8 mouse cellular contexts compared by ENCODE assay signal in the genomic region with DNA sequence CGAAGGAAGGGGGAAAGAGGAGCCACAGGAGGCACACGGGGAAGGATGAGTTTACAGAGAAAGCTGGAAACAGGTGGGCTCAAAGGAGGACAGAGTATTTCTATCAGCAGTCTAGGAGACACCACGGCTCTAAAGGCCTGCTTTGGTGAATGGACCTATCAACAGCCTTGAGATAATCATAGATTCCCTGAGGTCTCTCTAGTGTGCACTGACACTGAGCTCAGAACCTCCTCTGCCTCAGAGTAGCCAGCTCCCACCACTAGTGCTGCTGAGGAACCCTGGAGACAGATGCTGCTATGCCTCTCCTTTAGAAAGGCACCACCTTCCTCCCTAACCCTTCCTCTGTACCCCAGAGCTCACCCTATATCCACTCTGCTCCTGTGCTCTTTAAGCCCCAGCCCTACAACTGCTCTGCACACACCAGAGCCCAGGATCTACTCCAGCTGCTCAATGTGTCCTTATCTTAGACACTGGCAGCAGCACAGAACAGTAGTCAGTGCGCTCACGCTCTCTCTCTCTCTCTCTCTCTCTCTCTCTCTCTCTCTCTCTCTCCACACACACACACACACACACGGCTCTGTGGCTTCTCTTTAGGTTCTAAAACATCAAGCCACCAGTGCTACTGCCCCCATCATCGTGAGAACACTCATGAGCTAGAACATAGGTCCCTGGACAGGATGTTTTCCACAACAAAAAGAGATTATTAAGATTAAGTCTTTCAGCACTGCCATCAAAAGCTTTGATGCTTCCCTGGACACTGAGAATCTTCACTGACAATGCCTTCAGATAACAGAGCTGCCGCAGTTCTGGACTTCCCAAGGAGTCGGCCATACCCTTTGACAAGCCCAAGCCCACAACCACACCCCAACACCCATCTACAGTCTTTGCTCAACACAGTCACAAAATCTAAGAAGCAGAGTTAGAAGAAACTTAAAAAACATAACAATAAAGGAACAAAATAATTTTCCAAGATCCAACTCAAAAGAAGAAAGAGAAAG. TPM values are rescaled to one million over a fixed set of nuclear protein-coding genes. Genes with fewer than 3 reads are reported as not detected.
A peak's percentile ranks its signal among the peaks of the same experiment; 100 is the strongest.
DNase-seq lines count a peak whose midpoint lies in the region; ATAC-seq and TF ChIP-seq lines count a peak whose summit lies in the region.

No protein-coding gene starts in this region.

- H3K4me1 ChIP-seq in lung, embryonic 15.5 days = peaks cover 16% of the 10 kb centered on the region; the same call in 1 of the 2 replicates
- H3K4me1 ChIP-seq in lung, adult 2 months (ENCODE audit: control insufficient read depth, insufficient read depth, low read length) = peaks cover 22% of the 10 kb centered on the region
- H3K4me1 ChIP-seq in heart, embryonic 16.5 days (ENCODE audit: control insufficient read depth, insufficient read depth, low read length) = peaks cover 31% of the 10 kb centered on the region
- H3K4me1 ChIP-seq in midbrain, embryonic 16.5 days (ENCODE audit: control insufficient read depth, insufficient read depth, low read length) = peaks cover 43% of the 10 kb centered on the region

- peaks cover 9% of the 10 kb centered on the region; the same call in 1 of the 2 replicates for H3K36me3 ChIP-seq in lung, embryonic 15.5 days
- peaks cover 13% of the 10 kb centered on the region; the same call in 1 of the 2 replicates for H3K36me3 ChIP-seq in heart, embryonic 16.5 days (ENCODE audit: control insufficient read depth, insufficient read depth)
- peaks cover 6% of the 10 kb centered on the region; the same call in 1 of the 2 replicates for H3K36me3 ChIP-seq in midbrain, embryonic 16.5 days (ENCODE audit: control insufficient read depth, insufficient read depth, low read length)

- no peak for TF ChIP-seq POLR2A in lung, adult 2 months (IDR thresholded peaks at IDR 0.05; ENCODE audit: borderline replicate concordance, extremely low read depth, low read depth, low read length)

- no peak overlapping the region for H3K27ac ChIP-seq in lung, embryonic 15.5 days
- H3K27ac ChIP-seq in heart, embryonic 16.5 days (ENCODE audit: low read length) = peak overlapping the region; percentile 62
- no peak overlapping the region for H3K27ac ChIP-seq in midbrain, embryonic 16.5 days (ENCODE audit: low read length)

- ATAC-seq in lung, embryonic 15.5 days (ENCODE audit: borderline replicate concordance, extremely low read depth, low FRiP score, low TSS enrichment) = 0 out of 2 replicates have a peak, but pooled peaks have one; percentile 59
- peak; percentile 88 for ATAC-seq in heart, embryonic 16.5 days (replicated peaks; ENCODE audit: extremely low read depth, insufficient read depth, low FRiP score)
- no peak for ATAC-seq in midbrain, embryonic 16.5 days

- no peaks in the 10 kb centered on the region for H3K9me3 ChIP-seq in lung, embryonic 15.5 days
- H3K9me3 ChIP-seq in heart, embryonic 16.5 days (replicated peaks; ENCODE audit: control insufficient read depth, low read length) = no peaks in the 10 kb centered on the region
- no peaks in the 10 kb centered on the region for H3K9me3 ChIP-seq in midbrain, embryonic 16.5 days (replicated peaks; ENCODE audit: control insufficient read depth, low read length, poor library complexity, severe bottlenecking)

- DNase-seq in lung, adult 2 months = no peak
- peak; percentile 14 for DNase-seq in brain, adult 2 months (ENCODE audit: low read depth, low spot score)
- no peak for DNase-seq in left cerebral cortex, adult 18-20 months (ENCODE audit: low spot score in 2 of 2)
- no peak for DNase-seq in layer of hippocampus, adult 11-12 months (ENCODE audit: low spot score)
- no peak for DNase-seq in ovary, postnatal 14 days (ENCODE audit: low spot score)

- H3K4me3 ChIP-seq in lung, embryonic 15.5 days = no peak overlapping the region
- H3K4me3 ChIP-seq in lung, adult 2 months (replicated peaks; ENCODE audit: extremely low read depth, low read depth, low read length) = no peak overlapping the region
- H3K4me3 ChIP-seq in heart, embryonic 16.5 days (ENCODE audit: low read length) = no peak overlapping the region
- H3K4me3 ChIP-seq in midbrain, embryonic 16.5 days (ENCODE audit: low read depth, low read length) = no peak overlapping the region

- peak overlapping the region; percentile 4; the same call in 1 of the 2 replicates for H3K4me2 ChIP-seq in lung, embryonic 15.5 days
- H3K4me2 ChIP-seq in heart, embryonic 16.5 days (ENCODE audit: low read depth, low read length) = peak overlapping the region; percentile 13
- peak overlapping the region; percentile 23; the same call in 1 of the 2 replicates for H3K4me2 ChIP-seq in midbrain, embryonic 16.5 days (ENCODE audit: low read length)

- H3K9ac ChIP-seq in lung, embryonic 15.5 days = no peak overlapping the region
- H3K9ac ChIP-seq in heart, embryonic 16.5 days (ENCODE audit: low read length) = no peak overlapping the region; the same call in none of the 2 replicates
- no peak overlapping the region for H3K9ac ChIP-seq in midbrain, embryonic 16.5 days (ENCODE audit: low read depth, low read length)

- WGBS in lung, embryonic 15.5 days = 74% methylated on average over 9 of the region's 9 CpGs
- WGBS in lung, adult 2 months = 57% methylated on average over 9 of the region's 9 CpGs
- 39% methylated on average over 9 of the region's 9 CpGs for WGBS in heart, embryonic 16.5 days
- 81% methylated on average over 9 of the region's 9 CpGs for whole genome bisulfite sequencing in midbrain, embryonic 16.5 days

- TF ChIP-seq CTCF in lung, adult 2 months (IDR thresholded peaks at IDR 0.05; ENCODE audit: insufficient read depth, low read length) = no peak

- no peaks in the 10 kb centered on the region for H3K27me3 ChIP-seq in lung, embryonic 15.5 days
- no peaks in the 10 kb centered on the region for H3K27me3 ChIP-seq in heart, embryonic 16.5 days (ENCODE audit: control insufficient read depth, insufficient read depth, low read length)
- no peaks in the 10 kb centered on the region for H3K27me3 ChIP-seq in midbrain, embryonic 16.5 days (ENCODE audit: control insufficient read depth, insufficient read depth, low read depth, low read length)

RNA-seq across cellular contexts. Expression of gene Birc2, which starts 7.0 kb away (rescaled TPM):
- 33.2 and 34.3 TPM in 2 replicates for polyA plus RNA-seq in lung, embryonic 15.5 days (2015; fragmentation: Nextera tagmentation; extraction: Ambion mirVana)
- 11.1 and 15.4 TPM in 2 replicates for polyA plus RNA-seq in lung, adult 2 months (2012; rRNA removed)
- polyA plus RNA-seq in heart, embryonic 16.5 days (2015; fragmentation: Nextera tagmentation; extraction: Ambion mirVana) = 27.9 and 29.7 TPM in 2 replicates
- polyA plus RNA-seq in midbrain, embryonic 16.5 days (2015; fragmentation: Nextera tagmentation; extraction: Ambion mirVana) = 41.8 and 43.9 TPM in 2 replicates
- total RNA-seq in left cerebral cortex, adult 18-20 months (2021) = 10 to 100 TPM; 34.9 to 36.6 TPM

RNA-seq across cellular contexts. Expression of gene Birc3, which starts 43.2 kb away (rescaled TPM):
- polyA plus RNA-seq in lung, embryonic 15.5 days (2015; fragmentation: Nextera tagmentation; extraction: Ambion mirVana) = 6.7 and 9.4 TPM in 2 replicates
- polyA plus RNA-seq in lung, adult 2 months (2012; rRNA removed) = 18.4 and 25.6 TPM in 2 replicates
- polyA plus RNA-seq in heart, embryonic 16.5 days (2015; fragmentation: Nextera tagmentation; extraction: Ambion mirVana) = 7.3 and 10.0 TPM in 2 replicates
- 1.5 and 1.8 TPM in 2 replicates for polyA plus RNA-seq in midbrain, embryonic 16.5 days (2015; fragmentation: Nextera tagmentation; extraction: Ambion mirVana)
- total RNA-seq in left cerebral cortex, adult 18-20 months (2021) = 1 to 10 TPM; 2.0 to 2.7 TPM
